Mouse (Mus musculus): ENCODE data around the gene Gnptab. TPM values are rescaled to one million over a fixed set of nuclear protein-coding genes. Genes with fewer than 3 reads are reported as not detected.

Gene Gnptab
- polyA plus RNA-seq, 1 experiment from 2014 or later: 10.1 TPM

- DNase-seq (ENCODE audit: low spot score) (no peak), ATAC-seq (replicated peaks; ENCODE audit: low FRiP score) (no peak)
- no peaks in the 10 kb centered on the region for H3K27me3 ChIP-seq (replicated peaks; ENCODE audit: control insufficient read depth, insufficient read depth, low read length)
- no peak overlapping the region for H3K4me2 ChIP-seq
- WGBS: 74% methylated on average over 4 of the region's 4 CpGs
- no peaks in the 10 kb centered on the region for H3K36me3 ChIP-seq (ENCODE audit: control insufficient read depth, insufficient read depth, low read length)
- H3K9me3 ChIP-seq (ENCODE audit: control insufficient read depth, low read length): no peaks in the 10 kb centered on the region
- H3K4me3 ChIP-seq (ENCODE audit: low read depth, low read length): no peak overlapping the region
- H3K9ac ChIP-seq (ENCODE audit: low read depth, low read length): no peak overlapping the region
- H3K4me1 ChIP-seq (replicated peaks; ENCODE audit: control insufficient read depth, insufficient read depth, low read length): no peaks in the 10 kb centered on the region
- no peak overlapping the region for H3K27ac ChIP-seq (ENCODE audit: low read depth, low read length)
These were observed 116.1 kb downstream of the Gnptab start for GRCm38 (mm10) chr10:88494959-88495587.

Other genes with a start within 250 kb of the Gnptab start
- 18.0 and 18.4 TPM in 2 replicates for gene Parpbp, start 232.2 kb upstream of the Gnptab start, polyA plus RNA-seq (2014; fragmentation: Nextera tagmentation; extraction: Ambion mirVana)
- gene Nup37, start 232.1 kb upstream of the Gnptab start, polyA plus RNA-seq (2014; fragmentation: Nextera tagmentation; extraction: Ambion mirVana): 95.6 and 103 TPM in 2 replicates
- gene Washc3, start 178.0 kb upstream of the Gnptab start, polyA plus RNA-seq (2014; fragmentation: Nextera tagmentation; extraction: Ambion mirVana): 56.6 and 58.7 TPM in 2 replicates
- 0.99 and 1.0 TPM in 2 replicates for gene Dram1, start 52 bp upstream of the Gnptab start, polyA plus RNA-seq (2014; fragmentation: Nextera tagmentation; extraction: Ambion mirVana)
- not detected in 2 replicates for gene Sycp3, start 80.4 kb downstream of the Gnptab start, polyA plus RNA-seq (2014; fragmentation: Nextera tagmentation; extraction: Ambion mirVana)
- 11.5 and 12.0 TPM in 2 replicates for gene Chpt1, start 124.9 kb downstream of the Gnptab start, polyA plus RNA-seq (2014; fragmentation: Nextera tagmentation; extraction: Ambion mirVana)
- 0.10 and 1.1 TPM in 2 replicates for gene Mybpc1, start 226.0 kb downstream of the Gnptab start, polyA plus RNA-seq (2014; fragmentation: Nextera tagmentation; extraction: Ambion mirVana)